Mouse (Mus musculus) liver, postnatal 0 days (tissue): ENCODE results near the gene Hoxc9.

ENCODE experiments used
- CTCF ChIP-seq: sonication (generic); IDR thresholded peaks from 2 replicates; pipeline ENCODE4 v1.5.1; 2016; ENCODE audit warnings: antibody characterized with exemption, low read depth
- EP300 ChIP-seq: IDR thresholded peaks from 2 replicates; pipeline ENCODE4 v1.6.1; 2016; ENCODE audit warnings: antibody characterized with exemption, low read depth, mild to moderate bottlenecking

GRCm38 (mm10) chr15:103032646-103033575 lies 56.7 kb downstream of the Hoxc9 start:
- no peak for TF ChIP-seq CTCF
- no peak for TF ChIP-seq EP300
